Mouse (Mus musculus) megakaryocyte, adult 5-6 weeks (primary cell): ENCODE data around the gene Sgsm1. TPM values are rescaled to one million over a fixed set of nuclear protein-coding genes. Genes with fewer than 3 reads are reported as not detected.
"Not testable (repeated sequence)": the region's sequence is repeated elsewhere in the genome, so short reads cannot be mapped to it uniquely, and the experiment has no call there.

ENCODE experiments used
- ATAC-seq: 2 replicates; pipeline ENCODE4 v1.8.0; 2016; ENCODE audit warnings: mild to moderate bottlenecking, inconsistent platforms; ENCODE audit not compliant: poor library complexity, severe bottlenecking
- total RNA-seq, 2 experiments: library from RNA; stranded (forward) in 1 of 2; stranded (reverse) in 1 of 2; fragments of 153-499, 151-499 nt in 1 of 2; fragments of 221-1000, 200-1000 nt in 1 of 2; gene quantifications; 2 replicates each; pipeline versions ENCODE4 v1.2.3 to v1.2.4; 2015 to 2017

Gene Sgsm1
- total RNA-seq (2015) = not detected in 2 replicates
- not detected in 2 replicates for total RNA-seq (2017)

DNA sequence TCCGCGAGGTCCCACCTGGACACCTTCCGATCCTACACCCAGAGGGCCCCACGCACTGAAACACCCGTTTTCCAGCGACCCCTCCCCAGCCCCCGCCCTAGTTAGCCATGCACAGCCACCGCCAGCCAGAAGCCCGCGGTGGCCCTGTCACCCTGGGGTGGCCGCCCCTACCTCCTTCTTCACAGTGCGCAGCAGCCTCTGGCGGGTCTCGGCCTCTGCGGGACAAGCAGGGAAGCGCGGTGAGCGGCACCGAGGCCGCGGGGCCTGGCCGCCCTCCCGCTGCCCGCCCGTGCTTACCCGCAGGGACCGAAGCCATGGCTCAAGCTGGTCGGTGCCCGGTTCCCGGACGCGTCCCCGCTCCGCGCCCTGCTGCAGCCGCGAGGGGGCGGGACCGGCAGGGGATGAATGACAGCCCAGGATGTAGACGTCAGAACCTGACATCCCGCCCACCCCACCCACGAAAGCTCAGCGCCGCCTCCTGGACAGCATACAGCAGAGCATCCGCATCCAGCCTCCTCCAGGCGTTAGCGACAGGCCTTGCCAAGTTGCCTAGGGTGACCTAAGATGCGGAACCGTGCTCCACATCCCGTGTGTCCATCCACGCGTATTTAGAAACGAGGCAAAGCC lies at the start of gene Sgsm1:
Sgsm1 (minus strand) TSS at position 410 of the 627 bp plus-strand sequence.
- peak; percentile 43; the same call in 1 of the 2 replicates for ATAC-seq

GRCm38 (mm10) chr5:113358833-113359232 lies 48.2 kb upstream of the Sgsm1 start:
- ATAC-seq = no peak

- no peak for ATAC-seq
Observed at GRCm38 (mm10) chr5:113357656-113358055, 47.1 kb upstream of the Sgsm1 start.

GRCm38 (mm10) chr5:113357186-113357585 lies 46.6 kb upstream of the Sgsm1 start, which contains the start of gene Aym1:
TSS of gene Aym1 (plus strand) at chr5:113357294.
- no peak for ATAC-seq

DNA sequence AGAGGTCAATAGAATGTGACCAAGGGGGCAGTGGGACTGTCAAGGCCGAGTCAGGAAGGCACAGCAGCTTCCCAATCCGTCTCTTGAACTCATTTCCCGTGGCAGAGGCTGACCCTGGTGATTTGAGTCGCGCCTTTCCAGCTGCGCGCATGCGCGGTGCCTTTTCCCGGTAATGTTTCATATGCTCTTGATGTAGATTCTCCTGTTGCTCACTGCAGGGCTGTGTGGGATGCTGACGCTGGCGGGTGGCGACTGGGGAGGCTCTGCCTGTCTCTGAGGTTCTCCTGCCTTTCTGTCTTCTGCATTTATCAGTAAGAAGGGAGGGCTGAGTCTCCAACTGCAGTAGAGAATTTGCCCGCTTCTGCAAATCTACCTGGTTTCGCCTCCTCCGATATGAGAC lies 43.7 kb upstream of the Sgsm1 start:
- no peak for ATAC-seq

- ATAC-seq = no peak
Observed at GRCm38 (mm10) chr5:113352636-113353035, 42.0 kb upstream of the Sgsm1 start.

DNA sequence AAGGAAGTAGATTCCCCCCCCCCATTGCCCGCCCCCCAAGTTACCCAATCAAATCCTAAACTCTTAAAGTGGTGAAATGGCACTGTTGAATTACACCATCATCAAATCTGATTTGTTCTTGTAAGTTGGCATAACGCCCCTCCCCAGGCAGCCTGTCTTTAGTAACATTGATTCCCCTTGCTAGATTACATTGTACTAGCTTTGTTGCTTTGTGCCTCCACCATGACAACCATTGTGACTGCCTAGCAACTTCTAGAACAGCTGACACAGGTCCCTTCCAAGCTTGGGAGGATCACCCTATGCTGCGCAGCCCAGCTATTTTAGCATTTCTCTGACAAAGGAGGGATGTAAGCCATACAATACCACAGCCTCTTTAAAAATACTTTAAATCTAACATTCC lies 41.2 kb upstream of the Sgsm1 start:
- no peak for ATAC-seq

GRCm38 (mm10) chr5:113349810-113350209 lies 39.2 kb upstream of the Sgsm1 start:
- no peak for ATAC-seq

DNA sequence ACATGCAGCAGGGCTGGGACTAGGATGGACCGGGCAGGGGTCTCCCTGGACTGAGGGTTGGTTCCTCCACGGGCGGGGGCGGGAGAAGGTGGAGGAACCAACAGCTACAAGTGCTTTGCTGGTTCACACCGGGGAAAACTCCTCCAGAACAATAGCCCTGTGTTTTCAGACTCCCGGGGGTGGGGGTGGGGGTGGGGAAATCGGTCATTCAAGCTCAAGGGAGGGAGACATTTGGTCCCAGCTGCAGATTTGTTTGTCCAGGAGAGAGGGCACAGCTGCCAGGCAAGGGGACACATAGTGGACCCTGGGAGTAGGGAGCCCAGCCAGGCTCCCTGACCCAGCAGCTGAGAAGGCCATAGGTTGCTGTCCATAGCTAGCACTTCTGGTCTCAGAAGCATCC lies 38.6 kb upstream of the Sgsm1 start:
- no peak for ATAC-seq

- no peak for ATAC-seq
Observed at GRCm38 (mm10) chr5:113348597-113348996, 38.0 kb upstream of the Sgsm1 start.

- no peak for ATAC-seq
Observed at GRCm38 (mm10) chr5:113347593-113347992, 37.0 kb upstream of the Sgsm1 start.

GRCm38 (mm10) chr5:113346651-113347050 lies 36.1 kb upstream of the Sgsm1 start:
- not testable (repeated sequence) for ATAC-seq

DNA sequence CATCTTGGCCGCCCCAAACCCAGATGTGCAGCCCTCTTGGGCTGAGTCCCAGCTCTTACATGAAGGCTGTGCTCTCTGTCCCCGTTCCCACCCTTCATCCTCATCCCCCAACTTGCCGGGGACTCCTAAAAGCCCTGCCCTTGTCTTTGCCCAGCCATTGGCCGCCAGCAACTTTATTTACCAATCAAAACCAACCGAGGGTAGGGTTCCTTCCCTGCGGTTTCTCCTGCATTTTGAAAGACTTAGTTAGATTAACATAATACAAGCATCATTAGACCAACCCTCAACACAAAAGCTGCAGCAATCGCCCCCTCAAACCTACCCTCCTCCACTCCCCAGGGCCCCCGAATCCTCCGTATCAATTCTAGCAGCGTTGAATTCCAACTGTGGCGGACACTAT lies 35.2 kb upstream of the Sgsm1 start:
- no peak for ATAC-seq

DNA sequence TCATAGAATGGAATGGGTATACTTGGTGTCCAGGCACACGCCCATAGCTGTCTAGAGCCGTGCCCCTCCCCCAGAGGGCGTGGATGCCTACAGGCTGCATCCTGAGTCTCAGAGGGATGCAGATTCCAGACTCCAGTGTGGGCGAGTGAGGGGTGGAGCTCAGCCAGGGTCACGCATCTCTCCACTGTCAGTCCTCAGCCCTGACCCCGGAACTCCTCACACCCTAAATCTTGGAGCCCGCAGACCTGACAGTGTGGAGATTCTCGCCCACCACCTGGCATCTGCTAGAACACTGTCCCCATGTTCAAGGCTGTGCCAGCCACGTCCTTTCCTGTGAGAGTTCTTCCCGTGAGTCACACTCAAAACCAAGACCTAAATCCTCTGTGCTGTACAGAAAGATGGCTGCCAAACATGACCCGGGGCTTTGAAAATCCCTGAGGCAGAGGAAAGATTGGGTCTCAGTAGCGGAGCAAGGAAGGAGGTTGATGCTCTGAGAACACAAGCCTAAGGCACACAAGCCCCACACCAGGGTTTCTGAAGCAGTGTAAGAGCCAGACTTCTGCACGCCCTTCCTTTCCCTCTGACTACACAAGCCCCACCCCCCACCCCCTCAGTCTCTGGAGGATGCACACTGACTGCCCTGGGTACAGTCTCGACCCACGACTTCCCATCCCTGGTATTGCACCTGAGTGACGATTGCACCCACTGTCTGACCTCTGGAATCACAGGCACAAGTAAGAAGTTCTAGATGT lies 34.2 kb upstream of the Sgsm1 start:
- no peak for ATAC-seq

DNA sequence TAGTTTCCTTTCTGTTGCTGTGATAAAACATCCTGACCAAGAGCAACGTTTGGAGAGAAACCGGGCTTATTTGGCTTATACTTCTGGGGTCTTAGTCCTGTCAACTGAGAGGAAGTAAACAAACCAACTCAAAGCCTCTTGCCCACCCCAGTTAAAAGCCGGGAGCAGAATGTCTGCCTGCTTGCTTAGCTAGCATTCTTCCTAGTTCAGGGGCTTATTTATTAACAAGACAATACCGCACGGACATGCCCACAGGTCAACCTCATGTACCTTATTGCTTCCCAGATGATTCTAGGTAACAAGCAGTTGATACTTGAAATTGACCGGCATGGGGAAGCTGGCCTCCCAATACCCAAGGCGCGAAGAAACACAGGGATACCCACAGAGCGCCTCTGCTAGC lies 25.7 kb upstream of the Sgsm1 start:
- ATAC-seq = no peak

GRCm38 (mm10) chr5:113335732-113336131 lies 25.1 kb upstream of the Sgsm1 start:
- no peak for ATAC-seq

DNA sequence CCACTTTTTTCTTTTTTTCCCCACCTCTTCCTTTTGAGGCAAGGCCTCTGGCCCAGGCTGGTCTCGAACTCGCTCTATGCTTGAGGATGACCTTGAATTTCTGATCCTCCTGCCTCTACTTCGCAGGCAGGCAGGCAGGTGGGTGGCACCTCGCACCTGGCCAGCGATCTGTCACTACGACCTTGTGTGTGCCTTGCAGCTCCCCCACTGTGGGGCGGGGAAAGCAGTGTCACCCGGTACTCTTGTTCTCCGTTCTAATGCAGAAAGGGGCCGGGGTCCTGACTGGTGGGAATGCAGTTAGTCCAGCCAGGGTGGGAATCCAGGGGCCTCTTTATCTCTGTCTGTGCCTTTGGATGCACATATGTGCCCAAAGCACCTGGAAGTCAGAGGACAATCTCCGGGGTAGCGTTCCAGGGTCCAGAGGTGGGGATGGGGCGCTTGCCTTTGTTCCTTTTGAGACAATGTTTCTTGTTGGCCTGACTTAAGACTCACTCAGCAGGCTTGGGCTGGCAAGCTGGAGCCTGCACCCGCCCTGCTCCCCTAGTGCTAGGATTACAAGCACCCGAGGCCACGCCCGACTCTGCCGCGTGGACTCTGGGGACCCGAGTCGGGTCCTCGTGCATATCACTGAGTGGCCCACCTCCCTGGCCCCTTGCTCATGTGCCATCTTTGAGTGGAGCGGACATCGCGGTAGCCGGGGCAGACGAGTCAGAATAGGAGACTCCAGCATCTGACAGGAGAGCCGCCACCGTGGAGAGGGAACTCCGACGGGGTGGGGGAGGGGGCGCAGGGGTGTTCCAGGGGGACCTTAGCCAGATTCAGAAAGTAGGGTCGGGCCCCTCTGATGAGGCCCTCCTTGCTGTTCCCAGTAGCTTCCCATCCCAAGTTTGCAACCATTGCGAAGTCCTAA lies 24.3 kb upstream of the Sgsm1 start:
- ATAC-seq = no peak

DNA sequence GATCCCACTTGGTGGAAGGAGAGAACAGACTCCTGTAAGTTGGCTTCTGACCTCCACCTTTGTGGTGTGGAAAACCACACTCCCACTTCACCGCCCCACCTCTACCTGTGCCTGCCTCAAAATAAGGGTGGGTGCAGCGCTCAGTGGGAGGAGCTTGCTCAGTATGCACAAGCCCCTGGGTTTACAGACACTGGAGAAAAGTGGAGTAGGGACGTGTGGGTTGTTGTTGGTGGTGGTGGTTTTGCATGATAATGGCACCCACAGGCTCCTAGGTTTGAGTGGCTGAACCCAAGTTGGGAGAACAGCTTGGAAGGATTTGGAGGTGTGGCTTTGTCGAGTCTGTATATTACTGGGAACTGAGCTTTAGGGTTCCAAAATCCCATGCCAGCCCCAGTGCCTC lies 22.3 kb upstream of the Sgsm1 start:
- ATAC-seq = no peak

- no peak for ATAC-seq
Observed at GRCm38 (mm10) chr5:113332239-113332638, 21.7 kb upstream of the Sgsm1 start.

DNA sequence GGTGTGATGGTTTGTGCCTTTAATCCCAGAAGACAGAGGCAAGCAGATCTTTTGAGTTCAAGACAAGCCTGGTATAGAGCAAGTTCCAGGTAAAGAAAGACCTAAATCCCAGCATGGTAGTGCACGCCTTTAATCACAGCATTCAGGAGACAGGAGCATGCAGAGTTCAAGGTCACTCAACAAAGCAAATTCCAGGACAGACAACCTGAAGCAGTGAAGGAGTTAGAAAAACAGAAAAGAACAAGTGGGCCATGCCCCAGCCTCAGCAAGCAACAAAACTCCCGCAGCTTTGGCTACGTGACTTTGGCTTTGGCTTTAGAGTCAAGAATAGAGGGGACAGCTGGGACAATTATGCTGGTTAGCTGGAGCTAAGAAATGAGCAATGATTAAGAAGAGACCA lies 19.6 kb upstream of the Sgsm1 start:
- ATAC-seq = no peak

DNA sequence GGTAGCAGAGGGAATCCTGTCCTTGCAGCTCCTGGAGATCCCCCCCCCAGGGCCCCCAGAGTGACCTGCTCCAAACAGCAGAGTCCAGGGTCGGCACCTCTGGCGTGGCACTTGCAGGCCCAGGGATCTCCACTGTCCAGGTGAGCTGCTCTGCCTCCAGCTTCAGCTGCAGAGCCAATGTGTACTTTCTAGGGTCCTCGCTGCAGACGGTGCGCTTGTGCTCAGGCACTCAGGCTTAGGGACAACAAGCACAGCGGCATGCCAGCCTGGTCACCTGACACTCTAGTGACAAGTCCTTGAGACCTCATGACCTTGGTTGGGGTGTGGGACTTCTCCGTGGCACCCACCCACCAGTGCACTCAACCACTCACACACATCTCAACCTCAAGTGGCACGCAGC lies 18.9 kb upstream of the Sgsm1 start:
- no peak for ATAC-seq
